Mouse (Mus musculus) C2C12 (cell line): ENCODE measurements around the gene Nipal1. TPM values are rescaled to one million over a fixed set of nuclear protein-coding genes. Genes with fewer than 3 reads are reported as not detected.

ENCODE experiments used
- H3K27me3 ChIP-seq: one replicate; pipeline ENCODE4 v1.6.1; 2011; ENCODE audit not compliant: control insufficient read depth, insufficient read depth, insufficient read length
- H3K36me3 ChIP-seq: one replicate; pipeline ENCODE4 v1.6.1; 2011; ENCODE audit not compliant: control insufficient read depth, insufficient read depth
- H3K4me3 ChIP-seq: one replicate; pipeline ENCODE4 v1.5.1; 2011; ENCODE audit warnings: mild to moderate bottlenecking, control low read depth; ENCODE audit not compliant: poor library complexity, insufficient read depth, severe bottlenecking
- H3K79me2 ChIP-seq: one replicate; pipeline ENCODE4 v1.6.1; 2011; ENCODE audit not compliant: control insufficient read depth, insufficient read depth
- H3K79me3 ChIP-seq: one replicate; pipeline ENCODE4 v1.6.1; 2011; ENCODE audit warnings: low read depth, control low read depth
- H3ac ChIP-seq: one replicate; pipeline ENCODE3; 2011; ENCODE audit warnings: low read depth; ENCODE audit not compliant: control insufficient read depth, insufficient read length
- CEBPB ChIP-seq: IDR thresholded peaks from one replicate; pipeline ENCODE4 v1.6.1; 2011; ENCODE audit warnings: low read depth, mild to moderate bottlenecking, control low read depth, moderate library complexity
- CTCF ChIP-seq: IDR thresholded peaks from one replicate; pipeline ENCODE4 v1.5.1; 2011; ENCODE audit not compliant: control insufficient read depth, insufficient read depth, insufficient read length
- FOSL1 ChIP-seq: IDR thresholded peaks from one replicate; pipeline ENCODE4 v1.8.0; 2011; ENCODE audit warnings: mild to moderate bottlenecking, low read length; ENCODE audit not compliant: poor library complexity, insufficient read depth, severe bottlenecking
- MAX ChIP-seq: IDR thresholded peaks from one replicate; pipeline ENCODE4 v1.6.1; 2011; ENCODE audit warnings: mild to moderate bottlenecking, control low read depth
- MYOD1 ChIP-seq: IDR thresholded peaks from one replicate; pipeline ENCODE4 v1.6.1; 2011; ENCODE audit warnings: low read depth; ENCODE audit not compliant: control insufficient read depth, insufficient read length
- MYOG ChIP-seq: IDR thresholded peaks from one replicate; pipeline ENCODE4 v1.6.1; 2011; ENCODE audit not compliant: control insufficient read depth, insufficient read length; ENCODE audit errors: extremely low read depth
- USF1 ChIP-seq: IDR thresholded peaks from one replicate; pipeline ENCODE4 v1.6.1; 2011; ENCODE audit warnings: low read depth, mild to moderate bottlenecking, control low read depth, moderate library complexity
- long read RNA-seq, 2 experiments: library from polyadenylated mRNA; unstranded; transcript quantifications; one replicate each; pipeline ENCODE4 v2.0.0; 2019 to 2020
- polyA plus RNA-seq: library from polyadenylated mRNA; unstranded; fragments of >200 nt; fragmentation: generic; extraction: Trizol; gene quantifications from one replicate; pipeline ENCODE4 v1.2.1, GENCODE M21; 2012; ENCODE audit warnings: missing spikeins

Nipal1 gene
- polyA plus RNA-seq, result 0.50 TPM
- long read RNA-seq, experiment 1, full-length matches to known transcripts, result 3 of 3 reads
- long read RNA-seq, experiment 1, partial matches to known transcripts, result 0 of 3 reads
- long read RNA-seq, experiment 1, other reads (novel, unspliced or antisense), result 0 of 3 reads
- long read RNA-seq, experiment 2, full-length matches to known transcripts, result 30 of 37 reads
- long read RNA-seq, experiment 2, partial matches to known transcripts, result 1 of 37 reads
- long read RNA-seq, experiment 2, other reads (novel, unspliced or antisense), result 6 of 37 reads

DNA sequence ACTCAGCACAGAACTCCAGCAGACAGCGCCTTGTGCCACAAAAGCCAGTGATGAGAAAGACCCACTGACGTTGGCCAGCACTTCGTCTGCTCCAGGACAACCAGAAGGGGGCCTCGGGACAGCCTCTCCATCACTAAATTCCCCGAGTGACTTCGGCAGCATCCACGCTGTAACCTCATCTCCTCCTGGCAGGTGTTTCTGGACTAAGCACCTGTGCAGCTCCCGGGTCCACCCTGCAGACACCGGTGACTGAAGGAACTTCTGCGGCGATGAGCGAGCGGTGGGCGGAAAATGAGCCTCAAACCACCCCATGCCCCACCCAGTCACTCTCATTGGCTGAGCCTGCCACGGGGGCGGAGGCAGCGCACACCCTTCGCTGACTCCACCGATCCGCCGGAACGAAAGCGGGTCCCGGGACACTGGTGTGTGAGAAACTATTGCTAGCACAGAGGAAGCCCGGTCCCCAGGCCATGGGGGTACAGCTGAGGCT, at the start of gene Nipal1:
Gene Nipal1, plus strand, starts transcription at position 378 of the 490 bp plus-strand sequence.
- Histone ChIP-seq H3K79me2 (no peaks in the 10 kb centered on the region), H3K27me3 (no peaks in the 10 kb centered on the region), H3K36me3 (no peaks in the 10 kb centered on the region), H3ac (peak within 1 kb of the TSS; percentile 48), H3K79me3 (no peaks in the 10 kb centered on the region), H3K4me3 (peak within 1 kb of the TSS; percentile 30)
- TF ChIP-seq FOSL1 (no peak), CEBPB (no peak), MAX (no peak), CTCF (no peak), MYOG (no peak), MYOD1 (no peak), USF1 (no peak)

DNA sequence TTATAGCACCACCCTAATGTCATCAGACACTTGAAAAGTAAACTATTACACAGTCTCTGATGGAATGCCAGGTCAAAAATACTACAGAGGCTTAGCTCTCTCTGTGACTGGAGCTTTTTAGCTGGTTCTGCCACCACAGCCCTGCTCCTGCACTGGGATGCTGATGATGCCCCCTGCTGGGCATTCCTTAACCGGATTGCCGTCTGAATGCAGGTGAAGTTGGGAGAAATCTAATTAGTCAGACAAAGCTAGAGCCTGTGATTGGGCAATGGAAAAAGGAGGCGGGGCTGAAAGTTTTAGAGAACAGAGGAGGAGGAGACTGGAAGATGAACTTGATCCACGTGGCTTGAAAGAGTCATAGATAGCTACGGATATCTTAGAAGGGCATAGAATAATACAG, 46.6 kb upstream of the Nipal1 start:
- Histone ChIP-seq H3ac (no peak overlapping the region), H3K27me3 (peaks cover 11% of the 10 kb centered on the region), H3K4me3 (no peak overlapping the region), H3K79me3 (no peaks in the 10 kb centered on the region), H3K36me3 (no peaks in the 10 kb centered on the region), H3K79me2 (no peaks in the 10 kb centered on the region)
- TF ChIP-seq MYOD1, result no peak
- TF ChIP-seq MYOG, result no peak
- no peak for TF ChIP-seq MAX
- TF ChIP-seq CEBPB, result no peak
- no peak for TF ChIP-seq FOSL1
- TF ChIP-seq CTCF, result no peak
- TF ChIP-seq USF1, result no peak

DNA sequence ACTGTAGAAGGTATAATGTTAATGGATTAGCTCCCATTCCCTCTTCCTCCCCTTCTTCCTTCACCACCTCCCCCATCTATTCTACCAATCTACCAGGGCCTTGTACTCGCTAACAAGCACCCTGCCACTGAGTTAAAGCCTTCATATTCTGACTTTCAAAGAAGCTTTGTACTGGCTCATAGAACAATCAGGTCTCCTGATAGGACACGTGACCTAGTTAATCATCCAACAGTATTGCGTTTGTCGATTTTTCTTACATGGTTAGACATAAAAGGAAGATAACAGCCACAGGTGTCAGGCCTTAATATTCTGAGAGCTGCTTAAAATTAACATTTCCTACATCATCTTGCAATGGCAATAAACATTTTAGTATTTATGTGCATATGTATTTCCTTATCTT, 44.5 kb upstream of the Nipal1 start:
- Histone ChIP-seq H3K27me3 (peaks cover 11% of the 10 kb centered on the region), H3K4me3 (no peak overlapping the region), H3K36me3 (no peaks in the 10 kb centered on the region), H3K79me3 (no peaks in the 10 kb centered on the region), H3ac (no peak overlapping the region), H3K79me2 (no peaks in the 10 kb centered on the region)
- TF ChIP-seq CEBPB, result no peak

DNA sequence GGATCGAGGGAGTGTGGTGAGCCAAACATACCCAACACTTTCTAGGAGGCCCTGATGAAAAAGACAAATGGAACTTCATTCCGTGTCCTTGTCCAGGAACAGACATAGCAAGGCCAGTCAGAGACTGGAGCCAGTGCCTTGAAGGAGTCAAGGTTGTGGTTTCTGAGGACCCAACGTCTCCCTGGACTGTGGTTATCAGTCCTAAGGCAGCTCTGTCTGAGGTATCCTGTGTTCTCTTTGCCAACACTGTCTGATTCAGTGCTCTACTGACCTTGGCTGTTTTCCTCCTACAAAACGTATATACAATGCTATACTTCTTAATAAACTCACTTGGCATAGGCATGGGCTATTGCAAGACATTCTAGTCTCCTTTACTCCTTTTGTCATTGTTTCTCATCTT, 30.2 kb upstream of the Nipal1 start:
- TF ChIP-seq CEBPB (no peak), FOSL1 (no peak), MAX (no peak), CTCF (no peak), USF1 (no peak), MYOD1 (no peak), MYOG (no peak)
- Histone ChIP-seq H3K27me3 (no peaks in the 10 kb centered on the region), H3ac (no peak overlapping the region), H3K79me3 (no peaks in the 10 kb centered on the region), H3K4me3 (no peak overlapping the region), H3K36me3 (no peaks in the 10 kb centered on the region), H3K79me2 (no peaks in the 10 kb centered on the region)

DNA sequence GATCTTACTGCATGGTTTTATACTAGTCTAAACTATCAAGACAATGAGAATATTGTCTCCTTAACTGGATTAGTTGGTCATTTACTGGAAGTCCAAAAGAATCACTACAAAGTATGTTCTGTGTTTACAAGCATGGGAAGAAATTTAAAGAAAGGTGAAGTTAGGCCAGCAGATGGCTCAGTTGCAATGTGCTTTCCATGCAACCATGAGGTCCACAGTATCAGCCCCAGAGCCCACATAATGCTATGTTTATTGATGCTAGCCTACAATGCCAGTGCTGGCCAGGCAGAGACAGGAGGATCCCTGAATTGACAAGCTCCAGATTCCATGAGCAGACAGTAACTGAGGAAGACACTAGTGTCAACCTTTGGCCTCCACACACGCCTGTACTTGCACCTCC, 26.6 kb upstream of the Nipal1 start:
- no peak overlapping the region for H3ac ChIP-seq
- H3K27me3 ChIP-seq, result no peaks in the 10 kb centered on the region
- no peaks in the 10 kb centered on the region for H3K79me3 ChIP-seq
- TF ChIP-seq CTCF (no peak), MAX (no peak), MYOD1 (no peak), MYOG (no peak), FOSL1 (no peak), CEBPB (no peak)
- no peaks in the 10 kb centered on the region for H3K79me2 ChIP-seq
- H3K36me3 ChIP-seq, result no peaks in the 10 kb centered on the region
- H3K4me3 ChIP-seq, result no peak overlapping the region

DNA sequence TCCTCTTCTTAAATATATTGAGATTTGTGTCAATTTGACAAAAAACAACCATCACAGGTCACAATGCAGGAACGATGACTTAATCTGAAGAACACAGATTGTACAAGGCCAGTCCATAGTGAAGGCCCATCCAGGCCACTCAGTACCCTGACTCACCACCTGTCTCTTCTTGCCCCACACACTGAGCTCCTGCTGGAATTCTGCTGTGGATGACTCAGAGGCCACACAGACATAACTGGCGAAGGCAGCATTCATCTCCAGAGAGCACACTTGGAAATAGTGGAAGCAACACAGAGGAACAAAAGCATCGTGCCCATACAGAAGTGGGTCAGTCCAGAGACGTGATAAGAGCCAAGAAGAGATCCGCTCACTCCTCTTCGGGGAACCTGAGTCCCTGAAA, 17.6 kb upstream of the Nipal1 start:
- no peak for TF ChIP-seq FOSL1
- TF ChIP-seq MYOD1, result peak; percentile 59
- Histone ChIP-seq H3K79me2 (no peaks in the 10 kb centered on the region), H3K36me3 (no peaks in the 10 kb centered on the region), H3K27me3 (no peaks in the 10 kb centered on the region), H3K79me3 (no peaks in the 10 kb centered on the region), H3K4me3 (no peak overlapping the region), H3ac (no peak overlapping the region)
